Mouse (Mus musculus): ENCODE data around the gene Mpnd. TPM values are rescaled to one million over a fixed set of nuclear protein-coding genes. Genes with fewer than 3 reads are reported as not detected.

Mpnd gene
- total RNA-seq, 2 experiments from 2014 or later: 5.4 to 7.8 TPM

DNA sequence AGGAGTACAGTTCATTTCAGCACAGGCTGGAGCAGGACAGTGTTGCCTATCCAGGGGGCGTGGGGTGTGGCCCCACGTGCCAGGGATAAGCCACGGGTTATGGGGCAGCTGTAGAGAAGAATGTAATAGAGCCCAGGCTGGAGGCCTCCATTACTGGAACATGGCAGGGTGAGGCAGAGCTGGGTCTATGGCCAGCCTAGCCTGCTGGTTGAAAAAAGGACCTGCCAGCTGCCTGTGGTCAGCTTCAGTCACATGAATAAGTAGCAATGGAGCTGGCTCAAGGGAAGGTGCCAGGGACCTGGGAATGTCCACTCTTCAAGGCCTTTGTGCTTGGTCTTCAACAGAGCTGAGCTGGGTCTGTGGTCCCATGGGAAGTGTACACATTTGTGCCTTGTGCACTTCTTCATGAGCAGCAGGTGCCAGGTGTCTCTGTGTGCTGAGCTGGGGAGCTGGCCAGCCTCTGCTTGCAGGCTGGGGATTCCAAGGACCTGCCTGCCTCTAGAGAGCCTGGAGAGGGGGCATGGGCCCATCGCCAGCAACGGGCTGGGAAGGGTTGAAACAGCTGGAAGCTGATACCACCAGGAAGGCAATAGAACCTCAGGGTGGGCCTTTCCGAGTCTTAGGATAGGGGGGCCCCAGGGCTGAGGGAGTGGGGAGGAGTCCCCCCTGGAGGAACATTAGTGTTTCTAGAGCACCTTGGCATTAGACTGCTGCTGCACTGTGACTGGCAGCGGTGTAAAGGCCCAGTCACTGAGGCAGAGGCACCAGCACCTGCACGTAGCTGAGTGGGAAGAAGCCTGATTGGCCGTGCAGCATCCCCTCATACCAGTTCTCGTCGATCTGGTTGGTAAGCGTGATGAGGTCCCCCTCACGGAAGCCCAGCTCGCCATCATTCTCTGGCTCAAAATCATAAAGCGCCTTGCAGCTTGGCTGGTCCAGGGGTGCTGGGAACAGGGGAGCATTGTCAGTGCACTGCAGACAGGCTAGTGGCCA, 11.6 kb downstream of the Mpnd start:
- no peak for ATAC-seq (replicated peaks; ENCODE audit: low FRiP score, poor library complexity, severe bottlenecking)

DNA sequence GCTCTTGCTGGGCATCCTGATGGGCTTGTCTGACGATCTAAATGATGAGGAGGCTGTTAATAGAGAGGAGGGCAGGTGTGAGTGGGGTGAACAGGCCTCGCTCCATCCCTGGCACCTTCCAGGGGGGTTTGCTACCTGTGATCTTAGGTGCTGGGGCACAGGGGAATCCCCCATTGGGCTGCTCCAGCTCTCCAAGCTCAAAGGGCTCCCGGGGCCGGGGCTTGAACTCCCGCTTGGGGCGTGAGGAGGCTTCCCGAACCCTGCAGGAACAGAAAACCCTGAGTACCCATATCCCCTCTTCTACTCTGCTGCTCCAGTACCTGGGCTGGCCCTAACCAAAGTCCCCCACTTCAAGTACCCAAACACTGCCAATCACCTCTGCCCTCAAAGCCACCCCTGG, 12.3 kb downstream of the Mpnd start:
- no peak for ATAC-seq (replicated peaks; ENCODE audit: low FRiP score, poor library complexity, severe bottlenecking)

GRCm38 (mm10) chr17:56018347-56019131, 13.0 kb downstream of the Mpnd start:
- ATAC-seq (replicated peaks; ENCODE audit: low FRiP score, poor library complexity, severe bottlenecking): no peak

DNA sequence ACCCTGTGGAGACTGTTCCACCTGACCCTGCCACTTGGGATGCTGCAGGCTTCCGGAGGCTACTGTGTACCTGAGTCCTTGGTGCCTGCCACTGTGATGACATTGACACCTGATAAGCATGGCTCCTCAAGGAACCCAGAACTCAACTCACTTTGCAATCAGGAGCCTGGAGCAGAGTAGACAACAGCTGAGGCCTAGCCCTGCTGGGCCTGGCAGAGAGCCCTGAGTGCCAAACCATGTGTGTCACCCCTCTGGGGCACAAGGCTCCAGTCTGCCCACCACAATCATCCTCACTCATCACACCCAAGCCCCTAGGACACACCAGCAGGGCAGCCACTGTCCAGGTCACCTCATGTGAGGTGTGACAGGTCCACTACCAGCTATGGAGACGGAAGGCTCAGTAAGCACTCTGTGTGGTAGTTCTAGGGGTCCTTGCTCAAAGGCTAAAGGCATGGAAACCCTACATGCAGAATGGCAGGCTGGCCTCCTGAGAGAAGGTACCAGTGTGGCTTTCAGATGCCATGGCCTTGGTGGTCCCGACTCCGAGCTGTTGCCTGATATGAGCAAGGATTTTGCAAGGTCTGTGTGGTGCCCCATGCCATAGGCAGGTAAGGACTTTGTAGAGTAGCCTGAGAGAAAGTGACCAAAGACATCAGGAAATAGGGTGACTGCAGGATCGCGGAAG, 15.0 kb downstream of the Mpnd start:
- no peak for ATAC-seq (replicated peaks; ENCODE audit: low FRiP score, poor library complexity, severe bottlenecking)

DNA sequence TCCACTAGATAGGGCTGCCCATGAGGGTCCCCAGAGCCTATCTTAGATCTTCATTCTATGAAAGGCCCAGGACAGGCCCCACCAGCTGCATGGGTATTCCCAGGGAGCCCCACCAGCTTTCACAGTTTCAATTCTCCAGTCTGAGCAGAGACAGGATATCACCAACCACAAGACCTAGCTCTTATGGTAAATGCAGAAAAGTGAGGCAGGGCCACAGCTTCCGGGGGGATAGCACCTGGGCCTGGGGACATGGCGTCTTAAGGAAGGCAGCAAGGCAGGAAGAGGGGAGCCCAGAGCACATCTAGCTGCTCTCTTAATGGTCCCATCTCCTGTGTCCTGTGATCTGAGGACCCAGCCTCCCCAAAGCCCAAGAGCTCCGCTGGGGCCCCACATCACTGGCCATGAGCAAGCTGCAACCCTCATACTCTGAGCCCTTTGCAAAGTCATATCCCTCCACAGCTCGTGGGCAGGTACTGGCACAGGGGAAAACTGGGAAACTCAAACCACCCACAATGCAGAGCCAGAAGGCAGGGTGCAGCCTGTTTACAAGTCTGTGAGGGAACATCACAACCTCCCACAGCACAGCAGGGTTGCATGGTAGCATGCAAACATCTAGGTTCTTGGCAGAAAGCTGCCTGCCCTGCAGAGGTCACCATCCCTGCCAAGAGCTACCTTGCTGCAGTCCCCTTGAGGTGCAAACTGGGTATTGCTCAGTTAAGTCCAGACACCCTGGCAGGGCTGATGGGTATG, 15.8 kb downstream of the Mpnd start:
- ATAC-seq (replicated peaks; ENCODE audit: low FRiP score, poor library complexity, severe bottlenecking): no peak

GRCm38 (mm10) chr17:56022131-56022988, 16.8 kb downstream of the Mpnd start:
- no peak for ATAC-seq (replicated peaks; ENCODE audit: low FRiP score, poor library complexity, severe bottlenecking)

- ATAC-seq (replicated peaks; ENCODE audit: low FRiP score, poor library complexity, severe bottlenecking): no peak
Observed at GRCm38 (mm10) chr17:56022989-56023290, 17.4 kb downstream of the Mpnd start.

DNA sequence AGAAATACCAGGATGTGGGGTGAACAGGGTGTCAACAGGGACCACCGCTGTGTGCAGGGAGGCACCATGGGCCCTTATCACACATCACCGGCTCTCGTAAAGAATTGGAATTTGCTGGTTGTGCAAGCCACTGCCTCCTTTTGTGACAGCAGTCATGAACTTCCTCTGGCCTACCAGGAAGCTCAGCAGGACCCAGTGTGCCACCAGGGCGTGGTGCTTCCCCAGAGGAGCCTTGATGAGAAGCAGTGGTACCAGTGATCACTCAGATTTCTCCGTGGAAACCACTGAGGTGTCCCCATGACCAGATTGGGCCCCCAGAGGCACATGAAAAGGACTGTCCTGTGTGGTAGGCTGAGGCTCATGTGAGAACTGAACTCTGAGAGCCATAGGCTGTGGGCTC, 17.9 kb downstream of the Mpnd start:
- ATAC-seq (replicated peaks; ENCODE audit: low FRiP score, poor library complexity, severe bottlenecking): no peak

DNA sequence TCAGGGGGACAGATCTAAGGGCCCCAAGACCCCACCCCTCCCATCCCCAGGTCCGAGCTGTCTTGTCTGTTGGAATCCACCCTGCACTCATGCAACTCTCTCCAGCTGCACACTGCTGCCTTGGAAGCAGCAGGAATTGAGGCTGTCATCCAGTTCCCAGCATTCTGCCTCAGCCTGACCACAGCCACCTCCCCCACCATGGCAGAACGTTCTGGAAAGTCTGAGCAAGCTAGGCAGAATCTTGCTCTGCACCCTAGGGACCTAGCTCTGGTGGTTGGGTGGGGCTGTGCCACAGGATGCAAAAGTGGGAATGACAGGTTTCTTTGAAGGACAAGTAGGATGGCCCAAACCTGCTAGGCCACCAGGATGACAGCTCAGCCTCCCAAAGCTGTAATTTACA, 19.0 kb downstream of the Mpnd start:
- no peak for ATAC-seq (replicated peaks; ENCODE audit: low FRiP score, poor library complexity, severe bottlenecking)

DNA sequence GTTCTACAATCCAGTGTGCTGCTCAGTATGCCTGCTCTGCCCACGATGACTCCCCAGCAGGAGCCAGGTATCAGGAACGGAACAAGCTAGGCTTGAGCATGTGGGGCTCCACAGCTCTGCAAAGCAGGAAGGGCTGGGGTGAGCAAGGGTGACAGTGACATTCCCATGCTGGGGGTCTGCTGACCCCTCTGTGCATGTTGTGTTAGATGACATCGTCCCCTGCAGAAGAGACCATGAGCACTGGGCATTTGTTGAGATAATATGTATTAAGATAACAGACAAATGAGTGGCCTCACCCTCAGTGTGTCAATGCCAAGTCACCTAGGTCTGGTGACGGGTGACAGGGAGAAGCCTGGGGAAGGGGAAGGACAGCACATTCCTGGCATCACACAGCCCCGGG, 19.4 kb downstream of the Mpnd start:
- no peak for ATAC-seq (replicated peaks; ENCODE audit: low FRiP score, poor library complexity, severe bottlenecking)

GRCm38 (mm10) chr17:56026303-56026702, 20.8 kb downstream of the Mpnd start:
- ATAC-seq (replicated peaks; ENCODE audit: low FRiP score, poor library complexity, severe bottlenecking): no peak

- ATAC-seq (replicated peaks; ENCODE audit: low FRiP score, poor library complexity, severe bottlenecking): no peak
Observed at GRCm38 (mm10) chr17:56026881-56027280, 21.4 kb downstream of the Mpnd start.

DNA sequence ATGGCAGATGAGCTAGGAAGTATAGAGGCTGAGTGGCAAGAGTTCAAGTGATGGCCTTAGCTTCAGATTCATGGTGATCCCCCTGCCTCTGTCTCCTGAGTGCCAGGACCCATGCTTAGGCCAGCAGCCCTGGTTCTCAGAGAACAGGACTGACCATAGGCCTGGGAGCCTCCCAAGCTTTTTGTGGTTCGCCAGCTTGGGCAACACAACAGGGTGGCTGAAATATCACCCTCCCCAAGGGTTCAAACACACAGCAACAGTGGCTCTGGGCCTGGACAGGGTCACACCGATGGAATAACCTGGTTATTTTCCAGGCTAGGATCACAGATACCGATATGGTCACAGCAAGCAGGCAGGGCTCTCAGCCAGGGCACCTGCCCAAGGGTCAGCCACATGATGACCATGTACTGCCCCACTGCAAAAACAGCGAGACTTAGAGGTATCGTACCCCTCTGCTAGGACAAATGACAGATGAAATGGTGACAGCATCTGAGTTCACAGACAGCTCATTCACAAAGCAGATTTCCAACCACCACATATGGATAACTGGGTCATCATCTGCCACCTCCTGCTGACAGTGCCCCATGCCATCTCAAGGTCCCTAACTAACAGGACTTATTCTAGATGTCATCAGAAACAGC, 22.4 kb downstream of the Mpnd start:
- no peak for ATAC-seq (replicated peaks; ENCODE audit: low FRiP score, poor library complexity, severe bottlenecking)

DNA sequence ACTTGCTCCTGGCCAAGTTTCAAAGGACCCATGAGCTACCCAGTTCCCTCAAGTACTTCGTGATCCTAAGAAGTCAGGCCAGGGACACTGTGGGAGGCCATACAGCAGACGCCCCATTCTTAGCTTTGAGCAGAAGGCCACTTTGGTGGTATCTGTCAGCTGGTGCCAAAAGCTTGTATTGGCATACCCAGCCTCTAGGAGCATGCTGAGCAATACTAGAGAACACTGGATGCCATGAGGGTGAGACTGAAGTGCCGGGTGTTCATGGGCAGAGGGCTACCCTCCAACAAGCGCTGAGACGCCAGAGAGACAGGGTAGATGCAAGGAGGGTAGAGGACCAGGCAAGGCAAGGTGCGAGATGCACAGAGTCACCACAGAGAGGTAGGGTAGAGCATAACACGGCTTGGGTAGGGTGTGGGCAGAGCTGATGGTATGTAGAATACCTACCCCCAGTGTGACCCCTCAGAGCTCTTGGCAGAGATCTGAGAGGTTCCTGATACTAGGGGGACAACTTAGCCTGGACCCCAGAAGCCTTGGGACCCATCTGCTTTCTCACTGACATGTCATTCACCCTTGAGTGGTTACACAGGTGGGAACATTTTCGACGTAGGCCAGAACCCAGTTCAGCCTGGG, 24.8 kb downstream of the Mpnd start:
- ATAC-seq (replicated peaks; ENCODE audit: low FRiP score, poor library complexity, severe bottlenecking): no peak

- ATAC-seq (replicated peaks; ENCODE audit: low FRiP score, poor library complexity, severe bottlenecking): no peak
Observed at GRCm38 (mm10) chr17:56030919-56031318, 25.4 kb downstream of the Mpnd start.

DNA sequence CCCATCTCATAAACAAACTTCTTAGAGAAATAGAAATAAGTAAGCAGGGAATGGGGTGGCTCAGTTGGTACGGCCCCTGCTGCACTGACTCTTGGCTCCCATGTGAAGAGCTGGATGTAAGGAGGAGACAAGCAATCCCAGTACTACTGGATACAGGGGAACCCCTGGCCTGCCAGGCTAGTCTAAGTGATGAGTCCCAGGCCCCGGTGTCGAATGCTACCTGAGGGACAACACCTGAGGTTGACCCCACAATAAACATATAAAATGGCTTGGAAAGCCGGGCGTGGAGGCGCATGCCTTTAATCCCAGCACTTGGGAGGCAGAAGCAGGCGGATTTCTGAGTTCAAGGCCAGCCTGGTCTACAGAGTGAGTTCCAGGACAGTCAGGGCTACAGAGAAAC, 25.9 kb downstream of the Mpnd start:
- ATAC-seq (replicated peaks; ENCODE audit: low FRiP score, poor library complexity, severe bottlenecking): no peak

GRCm38 (mm10) chr17:56032127-56032733, 26.7 kb downstream of the Mpnd start:
- no peak for ATAC-seq (replicated peaks; ENCODE audit: low FRiP score, poor library complexity, severe bottlenecking)

DNA sequence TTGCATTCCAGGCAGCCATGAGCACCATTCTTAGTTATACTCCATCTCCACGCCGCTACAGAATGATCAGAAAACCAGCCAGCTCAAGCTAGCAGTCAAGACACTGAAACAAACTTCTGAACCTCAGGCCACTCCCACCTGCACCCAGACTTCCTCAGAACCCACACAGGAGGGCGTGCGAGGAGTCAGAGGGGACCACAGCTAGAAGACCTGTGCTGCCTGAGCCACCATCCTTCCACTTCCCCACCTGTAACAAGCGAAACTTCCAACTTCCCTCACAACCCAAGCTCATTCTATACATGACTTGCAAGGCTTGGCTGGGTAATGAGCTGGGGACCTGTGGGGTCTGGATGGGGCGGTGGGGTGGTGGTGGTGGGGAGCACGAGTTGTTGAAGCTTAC, 27.3 kb downstream of the Mpnd start:
- no peak for ATAC-seq (replicated peaks; ENCODE audit: low FRiP score, poor library complexity, severe bottlenecking)

Measured in erythroblast, adult 5-6 weeks (primary cell).